Mouse (Mus musculus) heart, postnatal 0 days (tissue): ENCODE results near the gene Pwwp2b.

Experiments used
- CTCF ChIP-seq: IDR thresholded peaks from 2 replicates; pipeline ENCODE4 v1.5.1; 2016; ENCODE audit warnings: antibody characterized with exemption, control low read depth, low read depth
- EP300 ChIP-seq: IDR thresholded peaks from 2 replicates; pipeline ENCODE4 v1.6.1; 2016; ENCODE audit warnings: antibody characterized with exemption, low read depth

GRCm38 (mm10) chr7:139319006-139319411 is 70.7 kb downstream of the Pwwp2b start:
- no peak for TF ChIP-seq CTCF
- TF ChIP-seq EP300, result no peak; the same call in 1 of the 2 replicates
